14 mouse cellular contexts compared by ENCODE assay signal in genomic region chr13:21396048-21396447, GRCm38 (mm10). TPM values are rescaled to one million over a fixed set of nuclear protein-coding genes. Genes with fewer than 3 reads are reported as not detected.
DNase-seq lines count a peak whose midpoint lies in the region; ATAC-seq and TF ChIP-seq lines count a peak whose summit lies in the region.
"Not testable (repeated sequence)": the region's sequence is repeated elsewhere in the genome, so short reads cannot be mapped to it uniquely, and the experiment has no call there.
"Had no signal": no experiment of that assay in that cellular context is flagged by ENCODE, and none has a peak within 500 bp of the region (broad histone marks: within the 10 kb centered on the region; RNA-seq: fewer than 3 reads in every experiment).

No protein-coding gene starts in this region.

- not testable (repeated sequence) for TF ChIP-seq CTCF in kidney, postnatal 0 days (IDR thresholded peaks at IDR 0.05; ENCODE audit: low read depth); liver, embryonic 14.5 days (IDR thresholded peaks at IDR 0.05; ENCODE audit: low read depth)

- H3K27me3 ChIP-seq in hindbrain, embryonic 13.5 days; kidney, postnatal 0 days (ENCODE audit: insufficient read depth, low read length); liver, embryonic 14.5 days (ENCODE audit: control insufficient read depth, insufficient read depth, low read length); midbrain, embryonic 13.5 days: not testable (repeated sequence)

- WGBS in hindbrain, embryonic 13.5 days = 95% methylated on average over 18 of the region's 18 CpGs
- 85% methylated on average over 11 of the region's 18 CpGs for WGBS in kidney, postnatal 0 days
- WGBS in liver, embryonic 14.5 days (ENCODE audit: insufficient replicate concordance) = 90% methylated on average over 18 of the region's 18 CpGs
- WGBS in midbrain, embryonic 13.5 days = 95% methylated on average over 18 of the region's 18 CpGs

- peak; percentile 17; the same call in 1 of the 2 replicates for ATAC-seq in hindbrain, embryonic 13.5 days (ENCODE audit: low FRiP score)
- 0 out of 2 replicates have a peak, but pooled peaks have one; percentile 68 for ATAC-seq in kidney, postnatal 0 days (replicated peaks; ENCODE audit: low FRiP score, low read depth)
- ATAC-seq in liver, embryonic 14.5 days (ENCODE audit: insufficient read depth) = 0 out of 2 replicates have a peak, but pooled peaks have one; percentile 18
- peak; percentile 55 for ATAC-seq in midbrain, embryonic 13.5 days

- H3K4me2 ChIP-seq in hindbrain, embryonic 13.5 days; kidney, postnatal 0 days (ENCODE audit: low read length); liver, embryonic 14.5 days (ENCODE audit: low read depth); midbrain, embryonic 13.5 days (replicated peaks): not testable (repeated sequence)

- not testable (repeated sequence) for H3K9me3 ChIP-seq in hindbrain, embryonic 13.5 days; kidney, postnatal 0 days (replicated peaks; ENCODE audit: low read length); liver, embryonic 14.5 days (ENCODE audit: control insufficient read depth, low read length); midbrain, embryonic 13.5 days

- TF ChIP-seq EP300 in liver, embryonic 14.5 days (IDR thresholded peaks at IDR 0.05; ENCODE audit: low read depth) = not testable (repeated sequence)

- not testable (repeated sequence) for H3K27ac ChIP-seq in hindbrain, embryonic 13.5 days; kidney, postnatal 0 days; liver, embryonic 14.5 days; midbrain, embryonic 13.5 days

- peaks cover 68% of the 10 kb centered on the region for H3K36me3 ChIP-seq in hindbrain, embryonic 13.5 days
- H3K36me3 ChIP-seq in kidney, postnatal 0 days (ENCODE audit: insufficient read depth, low read length) = peaks cover 36% of the 10 kb centered on the region
- H3K36me3 ChIP-seq in liver, embryonic 14.5 days (replicated peaks; ENCODE audit: control insufficient read depth, insufficient read depth, low read depth) = peaks cover 37% of the 10 kb centered on the region
- peaks cover 70% of the 10 kb centered on the region for H3K36me3 ChIP-seq in midbrain, embryonic 13.5 days

- not testable (repeated sequence) for H3K4me3 ChIP-seq in hindbrain, embryonic 13.5 days; kidney, postnatal 0 days (replicated peaks; ENCODE audit: low read depth, low read length); liver, embryonic 14.5 days (ENCODE audit: insufficient read depth in 1 of 2, low read depth in 2 of 2, low read length in 2 of 2); midbrain, embryonic 13.5 days (replicated peaks)

- H3K4me1 ChIP-seq in hindbrain, embryonic 13.5 days (replicated peaks) = peaks cover 20% of the 10 kb centered on the region
- not testable (repeated sequence) for H3K4me1 ChIP-seq in kidney, postnatal 0 days (replicated peaks; ENCODE audit: insufficient read depth, low read length); liver, embryonic 14.5 days (replicated peaks; ENCODE audit: control insufficient read depth in 2 of 2, insufficient read depth in 2 of 2, low read length in 1 of 2)
- H3K4me1 ChIP-seq in midbrain, embryonic 13.5 days (replicated peaks) = peaks cover 18% of the 10 kb centered on the region

- peak; percentile 55 for DNase-seq in adrenal gland, postnatal 14 days
- peak; percentile 22 to 28 for DNase-seq in cerebellum, postnatal 36 days
- DNase-seq in gastrocnemius, postnatal 25 days = peak; percentile 8
- not testable (repeated sequence) for DNase-seq in kidney, postnatal 0 days (ENCODE audit: low spot score); liver, embryonic 14.5 days (ENCODE audit: low read depth in 3 of 3, low spot score in 3 of 3)
- DNase-seq in testis, postnatal 10 days (ENCODE audit: low spot score) = peak; percentile 44

- not testable (repeated sequence) for H3K9ac ChIP-seq in hindbrain, embryonic 13.5 days; kidney, postnatal 0 days (ENCODE audit: low read depth, low read length); liver, embryonic 14.5 days (replicated peaks); midbrain, embryonic 13.5 days (replicated peaks)

RNA-seq across cellular contexts. Expression of gene Zkscan3, which starts 6.5 kb away (rescaled TPM):
- total RNA-seq in adrenal gland, postnatal 14 days (2021) = 57.7 and 64.0 TPM in 2 replicates
- total RNA-seq in gastrocnemius, postnatal 25 days (2021) = 10 to 100 TPM; 15.9 to 16.8 TPM
- 83.2 and 85.9 TPM in 2 replicates for polyA plus RNA-seq in hindbrain, embryonic 13.5 days (2015; fragmentation: Nextera tagmentation; extraction: Ambion mirVana)
- polyA plus RNA-seq in kidney, postnatal 0 days (2015; fragmentation: Nextera tagmentation; extraction: Ambion mirVana) = 64.7 and 65.4 TPM in 2 replicates
- polyA plus RNA-seq in liver, embryonic 14.5 days (2012; rRNA removed) = 18.6 and 24.5 TPM in 2 replicates
- 23.0 and 25.6 TPM in 2 replicates for polyA plus RNA-seq in liver, embryonic 14.5 days (2014; fragmentation: Nextera tagmentation; extraction: Ambion mirVana)
- polyA plus RNA-seq in midbrain, embryonic 13.5 days (2015; fragmentation: Nextera tagmentation; extraction: Ambion mirVana) = 94.9 and 95.7 TPM in 2 replicates

RNA-seq across cellular contexts. Expression of gene Zscan12, which starts 33.4 kb away (rescaled TPM):
- 8.0 and 10.1 TPM in 2 replicates for total RNA-seq in adrenal gland, postnatal 14 days (2021)
- 1 to 10 TPM; 4.5 to 5.0 TPM for total RNA-seq in gastrocnemius, postnatal 25 days (2021)
- 13.5 and 15.5 TPM in 2 replicates for polyA plus RNA-seq in hindbrain, embryonic 13.5 days (2015; fragmentation: Nextera tagmentation; extraction: Ambion mirVana)
- 9.7 and 10.0 TPM in 2 replicates for polyA plus RNA-seq in kidney, postnatal 0 days (2015; fragmentation: Nextera tagmentation; extraction: Ambion mirVana)
- polyA plus RNA-seq in liver, embryonic 14.5 days (2012; rRNA removed) = 1.2 and 2.5 TPM in 2 replicates
- polyA plus RNA-seq in liver, embryonic 14.5 days (2014; fragmentation: Nextera tagmentation; extraction: Ambion mirVana) = 2.9 and 4.0 TPM in 2 replicates
- polyA plus RNA-seq in midbrain, embryonic 13.5 days (2015; fragmentation: Nextera tagmentation; extraction: Ambion mirVana) = 15.5 and 16.8 TPM in 2 replicates

RNA-seq across cellular contexts. Expression of gene Pgbd1, which starts 44.8 kb away (rescaled TPM):
- total RNA-seq in adrenal gland, postnatal 14 days (2021) = 0.79 and 0.85 TPM in 2 replicates
- total RNA-seq in gastrocnemius, postnatal 25 days (2021) = under 1 TPM; 0.15 to 0.27 TPM
- 4.0 and 4.2 TPM in 2 replicates for polyA plus RNA-seq in hindbrain, embryonic 13.5 days (2015; fragmentation: Nextera tagmentation; extraction: Ambion mirVana)
- polyA plus RNA-seq in kidney, postnatal 0 days (2015; fragmentation: Nextera tagmentation; extraction: Ambion mirVana) = 2.0 and 2.5 TPM in 2 replicates
- 0.94 and 1.3 TPM in 2 replicates for polyA plus RNA-seq in liver, embryonic 14.5 days (2012; rRNA removed)
- polyA plus RNA-seq in liver, embryonic 14.5 days (2014; fragmentation: Nextera tagmentation; extraction: Ambion mirVana) = 1.2 and 2.0 TPM in 2 replicates
- polyA plus RNA-seq in midbrain, embryonic 13.5 days (2015; fragmentation: Nextera tagmentation; extraction: Ambion mirVana) = 4.5 and 5.8 TPM in 2 replicates

RNA-seq across cellular contexts. Expression of gene Olfr1367, which starts 49.3 kb away (rescaled TPM):
- not detected in 2 replicates for total RNA-seq in adrenal gland, postnatal 14 days (2021)
- not detected for total RNA-seq in gastrocnemius, postnatal 25 days (2021)
- not detected in 2 replicates for polyA plus RNA-seq in hindbrain, embryonic 13.5 days (2015; fragmentation: Nextera tagmentation; extraction: Ambion mirVana)
- not detected in 2 replicates for polyA plus RNA-seq in kidney, postnatal 0 days (2015; fragmentation: Nextera tagmentation; extraction: Ambion mirVana)
- polyA plus RNA-seq in liver, embryonic 14.5 days (2012; rRNA removed) = not detected in 2 replicates
- not detected in 2 replicates for polyA plus RNA-seq in liver, embryonic 14.5 days (2014; fragmentation: Nextera tagmentation; extraction: Ambion mirVana)
- not detected in 2 replicates for polyA plus RNA-seq in midbrain, embryonic 13.5 days (2015; fragmentation: Nextera tagmentation; extraction: Ambion mirVana)
- total RNA-seq: neutrophil, adult 5-6 weeks had no signal
- polyA plus RNA-seq: erythroblast, embryonic 14.5 days; gonadal fat pad, adult 2 months; intestine, postnatal 0 days; limb, embryonic 11.5 days; thymus, postnatal 0 days had no signal

RNA-seq across cellular contexts. Expression of gene Zscan26, which starts 57.5 kb away (rescaled TPM):
- 32.2 and 35.4 TPM in 2 replicates for total RNA-seq in adrenal gland, postnatal 14 days (2021)
- total RNA-seq in gastrocnemius, postnatal 25 days (2021) = 10 to 100 TPM; 10.2 to 10.3 TPM
- polyA plus RNA-seq in hindbrain, embryonic 13.5 days (2015; fragmentation: Nextera tagmentation; extraction: Ambion mirVana) = 22.5 and 25.2 TPM in 2 replicates
- 21.1 and 23.2 TPM in 2 replicates for polyA plus RNA-seq in kidney, postnatal 0 days (2015; fragmentation: Nextera tagmentation; extraction: Ambion mirVana)
- polyA plus RNA-seq in liver, embryonic 14.5 days (2012; rRNA removed) = 7.0 and 9.5 TPM in 2 replicates
- polyA plus RNA-seq in liver, embryonic 14.5 days (2014; fragmentation: Nextera tagmentation; extraction: Ambion mirVana) = 4.2 and 4.6 TPM in 2 replicates
- 25.8 and 25.9 TPM in 2 replicates for polyA plus RNA-seq in midbrain, embryonic 13.5 days (2015; fragmentation: Nextera tagmentation; extraction: Ambion mirVana)

Comparison
In these comparisons a context has a peak if more than half of its experiments do, and no peak if none do; other contexts are left out.
1. ATAC-seq: peak in every context shown above with its lines; median percentile 68 in kidney, postnatal 0 days; 55 in midbrain, embryonic 13.5 days; 18 in liver, embryonic 14.5 days; 17 in hindbrain, embryonic 13.5 days.